Mouse (Mus musculus): ENCODE measurements around the gene Sowaha.

Gene Sowaha

GRCm38 (mm10) chr11:53505026-53505663, 25.1 kb upstream of the Sowaha start:
- DNase-seq (ENCODE audit: low read depth, low spot score) = peak; percentile 99

GRCm38 (mm10) chr11:53504376-53504775, 24.3 kb upstream of the Sowaha start:
- no peak for DNase-seq (ENCODE audit: low read depth, low spot score)

- no peak for DNase-seq (ENCODE audit: low read depth, low spot score)
Measured at GRCm38 (mm10) chr11:53503738-53504137, 23.7 kb upstream of the Sowaha start.

- DNase-seq (ENCODE audit: low read depth, low spot score) = peak; percentile 88
Measured at GRCm38 (mm10) chr11:53502039-53502765, 22.1 kb upstream of the Sowaha start.

GRCm38 (mm10) chr11:53500569-53500968, 20.5 kb upstream of the Sowaha start:
- DNase-seq (ENCODE audit: low read depth, low spot score) = no peak

- DNase-seq (ENCODE audit: low read depth, low spot score) = peak; percentile 90
Measured at GRCm38 (mm10) chr11:53496946-53497345, 16.9 kb upstream of the Sowaha start.

GRCm38 (mm10) chr11:53495417-53495816, 15.3 kb upstream of the Sowaha start:
- DNase-seq (ENCODE audit: low read depth, low spot score) = peak; percentile 88

GRCm38 (mm10) chr11:53493243-53493955, 13.3 kb upstream of the Sowaha start:
- DNase-seq (ENCODE audit: low read depth, low spot score) = no peak

- DNase-seq (ENCODE audit: low read depth, low spot score) = peak; percentile 87
Measured at GRCm38 (mm10) chr11:53491954-53492401, 11.9 kb upstream of the Sowaha start.

- no peak for DNase-seq (ENCODE audit: low read depth, low spot score)
Measured at GRCm38 (mm10) chr11:53489421-53489820, 9.3 kb upstream of the Sowaha start.

GRCm38 (mm10) chr11:53489007-53489406, 8.9 kb upstream of the Sowaha start:
- no peak for DNase-seq (ENCODE audit: low read depth, low spot score)

- DNase-seq (ENCODE audit: low read depth, low spot score) = peak; percentile 86
Measured at GRCm38 (mm10) chr11:53486822-53487594, 6.9 kb upstream of the Sowaha start.

GRCm38 (mm10) chr11:53486351-53486750, 6.3 kb upstream of the Sowaha start:
- peak; percentile 36 for DNase-seq (ENCODE audit: low read depth, low spot score)

GRCm38 (mm10) chr11:53485719-53486118, 5.6 kb upstream of the Sowaha start:
- DNase-seq (ENCODE audit: low read depth, low spot score) = no peak

GRCm38 (mm10) chr11:53483159-53483891, 3.3 kb upstream of the Sowaha start:
- peak; percentile 57 for DNase-seq (ENCODE audit: low read depth, low spot score)

GRCm38 (mm10) chr11:53481088-53481730, 1.1 kb upstream of the Sowaha start:
- no peak for DNase-seq (ENCODE audit: low read depth, low spot score)

GRCm38 (mm10) chr11:53479171-53479782, 797 bp downstream of the Sowaha start:
- peak; percentile 71 for DNase-seq (ENCODE audit: low read depth, low spot score)

- peak; percentile 72 for DNase-seq (ENCODE audit: low read depth, low spot score)
Measured at GRCm38 (mm10) chr11:53478383-53479170, 1.5 kb downstream of the Sowaha start.

- DNase-seq (ENCODE audit: low read depth, low spot score) = no peak
Measured at GRCm38 (mm10) chr11:53477833-53478232, 2.2 kb downstream of the Sowaha start.

Data from brain, adult 2 months (tissue).